Comparison of ENCODE assay signal across 19 mouse cellular contexts in the genomic region with DNA sequence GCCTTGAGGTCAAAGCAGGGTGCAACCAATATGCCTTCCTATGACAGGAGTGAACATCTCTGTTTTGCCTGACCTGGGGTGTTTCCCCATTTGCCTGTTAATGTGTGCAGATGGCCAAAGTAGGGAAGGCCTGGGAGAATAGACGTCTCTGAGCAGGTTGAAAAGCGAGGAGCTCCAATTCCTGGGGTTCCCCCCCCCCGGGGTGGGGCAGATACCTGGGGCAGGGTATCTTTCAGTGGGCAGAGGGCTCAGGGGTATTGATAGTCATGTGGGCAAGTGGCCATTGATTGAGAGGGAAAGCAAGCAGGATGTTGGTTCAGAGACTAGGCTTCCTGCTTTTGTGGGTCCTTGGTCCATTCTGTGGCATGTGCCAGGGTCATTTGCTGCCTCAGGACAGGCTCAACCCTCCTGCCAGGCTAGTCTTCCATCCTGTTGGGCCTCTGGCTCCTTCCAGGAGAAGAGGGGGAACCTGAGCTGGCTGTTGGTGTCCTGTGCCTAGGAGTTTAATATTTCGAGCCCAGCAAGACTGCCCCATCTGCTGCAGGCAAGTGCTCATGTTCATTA. TPM values are rescaled to one million over a fixed set of nuclear protein-coding genes. Genes with fewer than 3 reads are reported as not detected.
DNase-seq lines count a peak whose midpoint lies in the region; ATAC-seq and TF ChIP-seq lines count a peak whose summit lies in the region.
"Had no signal": no experiment of that assay in that cellular context is flagged by ENCODE, and none has a peak within 500 bp of the region (broad histone marks: within the 10 kb centered on the region; RNA-seq: fewer than 3 reads in every experiment).

No protein-coding gene starts in this region.

- peaks cover 73% of the 10 kb centered on the region for H3K4me1 ChIP-seq in neural tube, embryonic 13.5 days (replicated peaks)

- ATAC-seq in neural tube, embryonic 13.5 days (ENCODE audit: low read depth): no peak

- H3K4me2 ChIP-seq in neural tube, embryonic 13.5 days: peak overlapping the region; percentile 94
- H3K4me2 ChIP-seq: midbrain, embryonic 12.5 days had no signal

- DNase-seq in cerebellum, adult 9-11 months: peak; percentile 72
- DNase-seq in cerebellum, adult 11 months: no peak
- no peak for DNase-seq in left cerebral cortex, adult 2 months (ENCODE audit: extremely low spot score in 1 of 2, low spot score in 2 of 2)
- no peak for DNase-seq in left cerebral cortex, postnatal 4 days
- peak; percentile 54 to 60 for DNase-seq in cerebellum, postnatal 14 days
- DNase-seq in gastrocnemius, adult 8-10 months (ENCODE audit: low spot score in 2 of 2): no peak
- no peak for DNase-seq in adipocyte (ENCODE audit: low spot score)
- DNase-seq: adrenal gland, postnatal 14 days; kidney, adult 18-20 months; kidney, postnatal 4 days; lung, postnatal 14 days; thymus, adult 18-20 months had no signal

- H3K36me3 ChIP-seq in neural tube, embryonic 13.5 days: peaks cover 34% of the 10 kb centered on the region

- H3K27me3 ChIP-seq in neural tube, embryonic 13.5 days: peaks cover 13% of the 10 kb centered on the region

- TF ChIP-seq CTCF in left cerebral cortex, adult 2 months (IDR thresholded peaks at IDR 0.05): no peak

- intact Hi-C loops in left cerebral cortex, adult 2 months (cut with DNase I): no loop called here
- intact Hi-C loops in left cerebral cortex, postnatal 4 days (cut with DNase I): no loop called here

- peak overlapping the region; percentile 85 for H3K27ac ChIP-seq in left cerebral cortex, adult 2 months
- peak overlapping the region; percentile 83 for H3K27ac ChIP-seq in neural tube, embryonic 13.5 days (replicated peaks)
- H3K27ac ChIP-seq: midbrain, embryonic 12.5 days had no signal

- 0 out of 2 replicates have a peak overlapping the region, but pooled peaks have one; percentile 69 for H3K9ac ChIP-seq in neural tube, embryonic 13.5 days

- no peaks in the 10 kb centered on the region for H3K9me3 ChIP-seq in neural tube, embryonic 13.5 days
- H3K9me3 ChIP-seq: midbrain, embryonic 12.5 days had no signal

- no peak overlapping the region for H3K4me3 ChIP-seq in left cerebral cortex, adult 2 months
- no peak overlapping the region for H3K4me3 ChIP-seq in neural tube, embryonic 13.5 days
- H3K4me3 ChIP-seq: midbrain, embryonic 12.5 days had no signal

- 79% methylated on average over 4 of the region's 4 CpGs for WGBS in neural tube, embryonic 13.5 days

RNA-seq across cellular contexts. Expression of gene Ssna1, which starts 4.4 kb away (rescaled TPM):
- total RNA-seq in left cerebral cortex, adult 2 months (2021): 10 to 100 TPM; 65.6 to 65.9 TPM
- 10 to 100 TPM; 72.3 to 75.7 TPM for total RNA-seq in left cerebral cortex, postnatal 4 days (2021)
- polyA plus RNA-seq in neural tube, embryonic 13.5 days (2015; fragmentation: Nextera tagmentation; extraction: Ambion mirVana): 187 and 206 TPM in 2 replicates
- total RNA-seq in gastrocnemius, adult 8-10 months (2022): 10 to 100 TPM; 29.0 to 36.4 (median 31.2) TPM

RNA-seq across cellular contexts. Expression of gene Anapc2, which starts 4.5 kb away (rescaled TPM):
- 10 to 100 TPM; 87.1 to 90.3 TPM for total RNA-seq in left cerebral cortex, adult 2 months (2021)
- 100 to 1,000 TPM; 108 to 121 TPM for total RNA-seq in left cerebral cortex, postnatal 4 days (2021)
- polyA plus RNA-seq in neural tube, embryonic 13.5 days (2015; fragmentation: Nextera tagmentation; extraction: Ambion mirVana): 128 and 131 TPM in 2 replicates
- 10 to 100 TPM; 30.4 to 33.4 (median 31.3) TPM for total RNA-seq in gastrocnemius, adult 8-10 months (2022)

RNA-seq across cellular contexts. Expression of gene Tprn, which starts 5.4 kb away (rescaled TPM):
- total RNA-seq in left cerebral cortex, adult 2 months (2021): 10 to 100 TPM; 20.9 to 21.8 TPM
- total RNA-seq in left cerebral cortex, postnatal 4 days (2021): 10 to 100 TPM; 15.4 to 16.2 TPM
- 13.3 and 14.6 TPM in 2 replicates for polyA plus RNA-seq in neural tube, embryonic 13.5 days (2015; fragmentation: Nextera tagmentation; extraction: Ambion mirVana)
- 1 to 10 TPM; 2.0 to 5.3 (median 2.6) TPM for total RNA-seq in gastrocnemius, adult 8-10 months (2022)

RNA-seq across cellular contexts. Expression of gene Tmem203, which starts 12.6 kb away (rescaled TPM):
- 10 to 100 TPM; 35.6 to 41.6 TPM for total RNA-seq in left cerebral cortex, adult 2 months (2021)
- total RNA-seq in left cerebral cortex, postnatal 4 days (2021): 10 to 100 TPM; 26.4 to 26.8 TPM
- 18.8 and 21.5 TPM in 2 replicates for polyA plus RNA-seq in neural tube, embryonic 13.5 days (2015; fragmentation: Nextera tagmentation; extraction: Ambion mirVana)
- 10 to 100 TPM; 11.7 to 14.1 (median 13.1) TPM for total RNA-seq in gastrocnemius, adult 8-10 months (2022)

RNA-seq across cellular contexts. Expression of gene Tmem210, which starts 20.1 kb away (rescaled TPM):
- not detected for total RNA-seq in left cerebral cortex, adult 2 months (2021)
- total RNA-seq in left cerebral cortex, postnatal 4 days (2021): not detected
- polyA plus RNA-seq in neural tube, embryonic 13.5 days (2015; fragmentation: Nextera tagmentation; extraction: Ambion mirVana): not detected in 2 replicates
- total RNA-seq in gastrocnemius, adult 8-10 months (2022): not detected
- total RNA-seq: adrenal gland, postnatal 14 days; ES-E14; granulocyte monocyte progenitor cell, adult 5-6 weeks had no signal
- polyA plus RNA-seq: embryonic facial prominence, embryonic 11.5 days; heart, postnatal 0 days; limb, embryonic 14.5 days; midbrain, embryonic 12.5 days had no signal

Comparison
In these comparisons a context has a peak if more than half of its experiments do, and no peak if none do; other contexts are left out.
1. DNase-seq: peak in cerebellum, adult 9-11 months (single experiment) and cerebellum, postnatal 14 days (2 of 2); none in cerebellum, adult 11 months (single experiment), left cerebral cortex, adult 2 months (0 of 2), left cerebral cortex, postnatal 4 days (single experiment), gastrocnemius, adult 8-10 months (0 of 2) and adipocyte (single experiment).